Mouse (Mus musculus) spleen, adult 2 months (tissue): ENCODE measurements around the gene Vstm2l. TPM values are rescaled to one million over a fixed set of nuclear protein-coding genes. Genes with fewer than 3 reads are reported as not detected.

Experiments
- DNase-seq, 2 experiments: peaks; one replicate each; pipeline versions ENCODE4 v3.0.0 to v3.0.0-alpha.2; 2012 to 2021; ENCODE audit warnings: low spot score in 2 of 2, low read depth in 1 of 2
- H3K27ac ChIP-seq: fragments of 200-500 bp; 2 replicates; pipeline ENCODE4 v1.5.1; 2012; ENCODE audit warnings: low read length, inconsistent platforms; ENCODE audit not compliant: insufficient read depth
- H3K27me3 ChIP-seq: fragments of 200-500 bp; 2 replicates; pipeline ENCODE4 v1.6.1; 2012; ENCODE audit warnings: mild to moderate bottlenecking, moderate library complexity, low read length, inconsistent platforms; ENCODE audit not compliant: control insufficient read depth, insufficient read depth
- H3K36me3 ChIP-seq: fragments of 200-500 bp; 2 replicates; pipeline ENCODE4 v1.6.1; 2012; ENCODE audit warnings: mild to moderate bottlenecking, low read length, inconsistent platforms; ENCODE audit not compliant: control insufficient read depth, insufficient read depth
- H3K4me1 ChIP-seq: fragments of 200-500 bp; 2 replicates; pipeline ENCODE4 v1.6.1; 2011; ENCODE audit warnings: inconsistent platforms; ENCODE audit not compliant: control insufficient read depth, insufficient read depth, insufficient read length
- H3K4me3 ChIP-seq: fragments of 200-500 bp; 2 replicates; pipeline ENCODE4 v1.5.1; 2011; ENCODE audit warnings: mild to moderate bottlenecking, inconsistent platforms; ENCODE audit not compliant: insufficient read depth, insufficient read length; ENCODE audit errors: extremely low read depth
- CTCF ChIP-seq: fragments of 200-500 bp; IDR thresholded peaks from 2 replicates; pipeline ENCODE4 v1.5.1; 2011; ENCODE audit warnings: mild to moderate bottlenecking, inconsistent platforms; ENCODE audit not compliant: insufficient read depth, insufficient read length, insufficient replicate concordance; ENCODE audit errors: extremely low read depth
- POLR2A ChIP-seq: fragments of 200-500 bp; IDR thresholded peaks from 2 replicates; pipeline ENCODE4 v1.6.1; 2011; ENCODE audit warnings: low read depth, low read length, inconsistent platforms
- WGBS: fragments of 180-500 bp; shearing (Covaris S2); methylation state at CpG from one replicate; pipeline ENCODE4 v1.1.7; 2018; 5-methylcytosine and 5-hydroxymethylcytosine counted together
- polyA plus RNA-seq: library from polyadenylated mRNA; depleted of rRNA; stranded (reverse); fragments of >200 nt; gene quantifications from 2 replicates; pipeline ENCODE4 v1.2.3, GENCODE M21; 2012

Gene Vstm2l
- polyA plus RNA-seq, 1 experiment, result not detected

DNA sequence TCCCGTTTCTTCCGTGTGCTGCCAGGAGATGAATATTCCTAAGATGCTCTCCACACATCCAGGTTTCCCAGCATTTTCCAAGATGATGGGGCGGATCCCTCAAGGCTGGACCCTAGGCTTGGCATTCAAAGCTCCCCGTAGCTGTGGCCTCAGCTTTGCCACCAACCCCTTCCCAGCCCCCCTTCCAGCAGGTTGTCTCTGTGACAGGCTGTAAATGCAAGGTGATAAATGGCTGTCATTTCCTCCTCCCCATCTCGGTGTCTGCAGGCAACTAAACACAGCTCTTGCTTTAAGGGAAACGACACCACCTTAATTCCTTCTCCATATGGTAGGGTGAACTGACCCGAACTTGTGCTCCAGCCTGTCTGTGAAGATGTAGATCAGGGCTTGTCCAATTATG lies 61.1 kb downstream of the Vstm2l start:
- Histone ChIP-seq H3K27me3 (peaks cover 5% of the 10 kb centered on the region; the same call in 1 of the 2 replicates), H3K4me1 (no peaks in the 10 kb centered on the region), H3K27ac (no peak overlapping the region), H3K4me3 (no peak overlapping the region), H3K36me3 (peaks cover 1% of the 10 kb centered on the region; the same call in 1 of the 2 replicates)
- 5% methylated on average over 7 of the region's 7 CpGs for WGBS
- DNase-seq, result no peak
- TF ChIP-seq POLR2A, result no peak
- no peak for TF ChIP-seq CTCF

DNA sequence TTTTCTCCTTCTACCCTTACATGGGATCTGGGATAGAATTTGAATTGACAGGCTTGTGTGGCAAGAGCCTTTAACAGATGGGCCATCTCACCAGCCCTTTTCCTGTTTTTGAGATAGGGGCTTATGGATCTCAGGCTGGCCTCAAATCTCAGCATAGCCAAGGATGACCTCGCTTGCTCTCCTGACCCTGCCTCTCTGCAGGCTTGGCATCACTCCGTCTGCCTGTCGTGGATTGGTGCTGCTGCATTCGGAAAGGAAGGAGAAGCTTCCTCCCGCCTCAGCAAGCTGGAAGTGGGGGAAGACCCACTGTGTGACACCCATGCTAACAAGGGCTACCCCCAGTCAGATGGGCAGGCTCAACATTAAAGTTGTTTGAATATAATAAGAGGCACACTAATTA lies 64.8 kb downstream of the Vstm2l start:
- no peaks in the 10 kb centered on the region for H3K4me1 ChIP-seq
- WGBS, result 72% methylated on average over 5 of the region's 5 CpGs
- TF ChIP-seq POLR2A, result no peak
- no peak for TF ChIP-seq CTCF
- no peak overlapping the region for H3K4me3 ChIP-seq
- DNase-seq, result no peak
- peaks cover 10% of the 10 kb centered on the region for H3K36me3 ChIP-seq
- H3K27ac ChIP-seq, result no peak overlapping the region
- H3K27me3 ChIP-seq, result peaks cover 5% of the 10 kb centered on the region; the same call in 1 of the 2 replicates

- TF ChIP-seq POLR2A, result no peak
- Histone ChIP-seq H3K27me3 (no peaks in the 10 kb centered on the region), H3K27ac (no peak overlapping the region), H3K4me3 (no peak overlapping the region), H3K36me3 (peaks cover 18% of the 10 kb centered on the region), H3K4me1 (no peaks in the 10 kb centered on the region)
- 87% methylated on average over 3 of the region's 3 CpGs for WGBS
- DNase-seq, result no peak
Observed at GRCm38 (mm10) chr2:157982727-157983126, 68.3 kb downstream of the Vstm2l start.

GRCm38 (mm10) chr2:157983276-157983675 lies 68.8 kb downstream of the Vstm2l start:
- TF ChIP-seq CTCF (no peak), POLR2A (no peak)
- 92% methylated on average over 4 of the region's 4 CpGs for WGBS

DNA sequence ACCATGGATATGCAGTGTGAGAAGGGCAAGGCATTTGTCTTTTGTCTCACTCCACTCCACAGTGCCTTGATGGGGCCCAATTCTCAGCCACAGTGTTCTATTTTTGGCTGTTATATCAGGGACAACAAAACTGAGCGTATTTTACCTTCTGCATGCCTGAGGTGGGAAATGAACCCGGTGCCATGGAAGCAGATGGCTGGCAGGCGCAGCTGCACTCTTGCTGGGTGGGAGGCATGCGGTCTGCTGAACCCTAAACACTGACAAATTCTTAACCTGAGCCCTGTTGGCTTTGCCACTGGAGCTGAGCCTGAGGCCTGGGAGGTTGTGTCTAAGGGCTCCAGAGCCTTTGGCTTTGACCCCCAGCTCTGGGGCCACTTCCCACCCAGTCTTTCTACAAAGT lies 71.2 kb downstream of the Vstm2l start:
- no peak overlapping the region for H3K27ac ChIP-seq
- WGBS, result 91% methylated on average over 4 of the region's 4 CpGs
- peaks cover 21% of the 10 kb centered on the region for H3K36me3 ChIP-seq
- no peak for DNase-seq
- H3K27me3 ChIP-seq, result no peaks in the 10 kb centered on the region
- TF ChIP-seq CTCF, result no peak
- no peak for TF ChIP-seq POLR2A
- no peaks in the 10 kb centered on the region for H3K4me1 ChIP-seq
- H3K4me3 ChIP-seq, result no peak overlapping the region

More at GRCm38 (mm10) chr2:157983276-157983675, 68.8 kb downstream of the Vstm2l start:
- no peaks in the 10 kb centered on the region for H3K4me1 ChIP-seq
- no peaks in the 10 kb centered on the region for H3K27me3 ChIP-seq
- no peak for DNase-seq
- no peak overlapping the region for H3K27ac ChIP-seq
- no peak overlapping the region for H3K4me3 ChIP-seq
- H3K36me3 ChIP-seq, result peaks cover 18% of the 10 kb centered on the region

DNA sequence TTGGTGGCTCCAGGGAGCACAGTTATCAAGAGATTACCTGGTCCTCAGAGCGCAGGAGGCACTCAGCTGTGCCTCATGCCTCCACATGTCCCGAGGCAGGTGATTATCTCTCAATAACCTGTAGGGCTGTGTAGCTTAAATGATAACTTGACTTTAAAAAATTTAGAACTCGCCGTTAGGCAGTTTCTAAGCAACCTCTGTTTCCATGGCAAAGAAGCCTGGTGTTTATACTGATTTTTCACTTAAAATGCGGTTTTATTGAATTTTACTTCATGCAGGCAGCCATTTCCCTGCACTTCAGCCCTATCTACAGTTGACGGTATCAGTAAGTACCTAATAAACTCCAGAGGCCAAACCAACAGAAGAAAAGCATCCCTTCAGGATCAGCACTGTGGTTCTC lies 71.8 kb downstream of the Vstm2l start:
- WGBS, result 92% methylated on average over 6 of the region's 6 CpGs
- Histone ChIP-seq H3K27me3 (no peaks in the 10 kb centered on the region), H3K4me1 (no peaks in the 10 kb centered on the region), H3K36me3 (peaks cover 20% of the 10 kb centered on the region), H3K27ac (no peak overlapping the region), H3K4me3 (no peak overlapping the region)
- TF ChIP-seq POLR2A (no peak), CTCF (no peak)
- no peak for DNase-seq

GRCm38 (mm10) chr2:157988416-157989190 lies 74.2 kb downstream of the Vstm2l start:
- WGBS, result 87% methylated on average over 7 of the region's 7 CpGs
- TF ChIP-seq POLR2A (no peak), CTCF (no peak)
- no peaks in the 10 kb centered on the region for H3K4me1 ChIP-seq
- DNase-seq, result no peak
- H3K27ac ChIP-seq, result no peak overlapping the region
- no peak overlapping the region for H3K4me3 ChIP-seq
- peaks cover 27% of the 10 kb centered on the region for H3K36me3 ChIP-seq
- H3K27me3 ChIP-seq, result no peaks in the 10 kb centered on the region
